Mouse (Mus musculus) lung, postnatal 14 days (tissue): Measurements from ENCODE around the gene Galntl6.
A peak's percentile ranks its signal among the peaks of the same experiment; 100 is the strongest.

Source experiments
- DNase-seq: peaks from one replicate; pipeline ENCODE4 v3.0.0; 2021

The Galntl6 gene

GRCm38 (mm10) chr8:58253620-58254019 is 658.8 kb downstream of the Galntl6 start:
- DNase-seq = no peak

DNA sequence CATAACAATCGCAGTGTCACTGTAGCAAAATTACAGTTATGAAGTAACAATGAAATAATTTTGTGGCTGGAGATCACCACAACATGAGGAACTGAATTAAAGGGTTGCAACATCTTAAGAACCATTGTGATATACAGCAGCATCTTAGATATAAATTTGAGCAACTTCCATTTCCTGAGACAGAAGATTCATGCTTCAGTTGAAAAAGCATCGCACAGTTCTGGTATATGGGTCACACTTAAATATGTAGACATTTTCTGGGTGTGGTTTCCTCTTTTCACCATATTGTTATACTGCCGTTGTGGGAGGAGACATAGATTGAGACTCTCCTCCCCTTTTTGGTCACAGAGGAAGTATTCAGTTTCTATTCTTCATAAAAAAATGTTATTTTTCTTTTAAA is 667.6 kb downstream of the Galntl6 start:
- no peak for DNase-seq

DNA sequence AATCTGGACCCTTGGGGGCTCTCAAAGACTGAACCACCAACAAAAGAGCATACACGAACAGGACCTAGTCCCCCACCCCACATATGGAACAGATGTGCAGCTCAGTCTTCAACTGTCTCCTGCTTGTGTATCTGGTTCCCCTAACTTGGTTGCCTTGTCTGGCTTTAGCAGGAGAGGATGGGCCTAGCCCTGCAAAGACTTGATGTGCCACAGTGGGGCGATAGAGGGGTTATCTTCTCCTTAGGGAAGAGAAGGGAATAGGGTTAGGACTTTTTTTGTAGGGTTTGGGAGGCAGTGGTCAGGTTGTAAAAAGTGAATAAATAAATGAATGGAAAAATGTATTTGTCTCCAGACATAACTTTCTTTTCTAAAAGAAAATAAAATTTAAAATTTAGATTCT is 678.2 kb downstream of the Galntl6 start:
- DNase-seq = no peak

DNA sequence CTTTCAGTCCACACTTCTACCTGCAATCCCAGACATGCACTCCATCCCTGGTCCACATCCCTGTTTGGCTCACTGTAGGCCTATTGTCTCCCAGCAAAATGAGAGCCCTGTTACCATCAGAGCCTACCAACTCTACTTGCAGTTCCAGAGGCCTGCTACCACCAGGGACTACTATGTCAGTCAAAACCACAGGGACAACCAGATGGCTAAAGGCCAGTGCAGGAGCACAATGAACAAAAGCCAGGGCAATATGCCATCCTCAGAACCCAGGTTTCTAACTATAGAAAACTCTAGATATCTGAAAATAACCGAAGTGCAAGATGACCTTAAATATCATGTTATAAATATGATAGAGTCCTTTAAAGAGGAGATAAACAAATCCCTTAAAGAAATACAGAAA is 683.7 kb downstream of the Galntl6 start:
- DNase-seq = no peak

DNA sequence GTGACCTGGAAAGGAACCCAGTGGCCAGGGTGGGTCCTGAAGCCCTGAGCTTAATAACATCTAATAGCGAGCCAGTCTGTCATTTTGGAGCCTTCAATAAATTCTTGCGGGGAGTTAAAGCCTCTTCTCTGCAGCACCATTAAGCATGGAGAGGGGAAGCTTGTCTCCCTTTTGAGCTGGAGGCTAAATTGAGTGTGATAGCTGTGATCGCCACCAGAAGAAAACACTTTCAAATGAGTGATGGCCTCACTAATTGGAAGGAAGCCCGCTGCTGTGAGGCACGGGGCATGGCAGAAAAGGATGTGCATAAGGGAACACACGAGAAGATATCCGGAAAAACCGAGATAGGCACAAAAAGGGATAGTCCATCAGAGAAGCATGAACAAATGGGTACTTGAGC is 694.6 kb downstream of the Galntl6 start:
- no peak for DNase-seq

DNA sequence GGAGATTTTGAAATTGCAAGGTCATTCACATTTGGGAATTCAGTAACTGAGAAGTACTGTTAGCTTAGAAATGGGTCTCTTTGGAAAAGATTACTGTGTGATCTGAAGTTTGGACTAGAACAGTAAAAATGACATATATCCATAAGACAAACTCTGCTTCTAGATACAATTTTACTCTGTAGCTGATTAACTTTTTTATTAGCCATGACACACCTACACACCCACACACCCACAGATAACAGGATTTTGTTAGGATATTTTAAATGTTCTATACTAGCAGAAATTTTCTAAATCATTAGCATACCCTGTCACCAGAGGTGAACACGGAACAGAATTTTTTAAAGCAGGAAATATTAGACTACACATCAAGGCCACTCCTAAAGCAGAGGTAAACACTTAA is 722.7 kb downstream of the Galntl6 start:
- no peak for DNase-seq

GRCm38 (mm10) chr8:58146961-58147360 is 765.5 kb downstream of the Galntl6 start:
- peak; percentile 8 for DNase-seq

DNA sequence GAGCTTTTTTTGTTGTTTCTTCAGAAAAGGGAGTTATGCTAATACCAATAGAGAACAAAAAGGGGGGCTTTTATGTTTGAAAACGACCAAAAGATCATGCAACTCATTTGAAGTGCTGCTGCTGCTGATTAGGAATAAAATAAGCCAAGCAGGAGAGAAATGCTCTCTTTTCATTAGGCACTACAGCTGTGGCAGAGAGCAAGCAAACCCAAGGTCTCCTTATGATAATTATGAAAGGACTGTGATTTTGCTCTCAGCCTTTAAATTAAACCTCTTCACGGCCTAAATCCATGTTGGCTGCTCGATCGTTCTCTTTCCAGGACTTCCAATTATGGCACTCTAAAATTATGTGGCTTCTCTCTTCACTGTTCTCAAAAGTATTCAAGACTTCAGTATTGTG is 825.7 kb downstream of the Galntl6 start:
- DNase-seq = no peak

DNA sequence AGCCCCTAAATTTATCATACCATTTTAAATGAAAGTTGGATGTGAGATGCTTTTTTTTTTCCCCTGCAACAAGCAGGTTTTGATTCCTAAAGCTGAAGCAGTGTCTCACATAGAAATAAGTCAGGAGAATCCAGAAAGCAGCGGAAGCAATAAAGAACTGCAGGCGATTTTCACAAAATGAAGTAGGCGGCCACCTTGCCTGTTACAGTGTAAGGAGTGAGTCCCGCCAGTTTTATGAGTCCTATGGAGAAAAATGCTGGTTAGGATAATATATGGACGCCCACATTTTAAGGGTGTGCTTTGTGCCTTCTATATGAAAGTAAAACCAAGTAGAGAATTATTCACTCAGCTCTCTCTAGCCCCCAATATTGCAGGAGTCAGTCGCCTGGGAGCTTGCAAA is 827.5 kb downstream of the Galntl6 start:
- DNase-seq = no peak

DNA sequence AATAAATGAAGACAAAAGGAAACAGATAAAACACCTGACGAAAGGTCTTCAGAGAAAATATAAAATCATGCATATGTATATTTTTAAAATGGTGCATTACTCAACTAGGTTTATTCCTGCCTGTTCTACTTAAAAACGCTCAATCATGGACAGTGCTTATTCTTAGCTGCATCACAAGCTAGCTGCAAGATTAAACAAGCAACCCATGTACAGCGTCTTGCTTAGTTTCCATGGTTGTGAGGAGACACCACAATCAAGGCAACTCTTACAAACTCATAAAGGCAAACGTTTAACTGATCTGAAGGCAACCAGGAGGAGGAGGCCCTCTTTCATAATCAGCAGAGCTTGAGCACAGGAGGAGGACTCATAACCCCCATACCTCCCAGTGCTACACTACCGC is 830.7 kb downstream of the Galntl6 start:
- no peak for DNase-seq

DNA sequence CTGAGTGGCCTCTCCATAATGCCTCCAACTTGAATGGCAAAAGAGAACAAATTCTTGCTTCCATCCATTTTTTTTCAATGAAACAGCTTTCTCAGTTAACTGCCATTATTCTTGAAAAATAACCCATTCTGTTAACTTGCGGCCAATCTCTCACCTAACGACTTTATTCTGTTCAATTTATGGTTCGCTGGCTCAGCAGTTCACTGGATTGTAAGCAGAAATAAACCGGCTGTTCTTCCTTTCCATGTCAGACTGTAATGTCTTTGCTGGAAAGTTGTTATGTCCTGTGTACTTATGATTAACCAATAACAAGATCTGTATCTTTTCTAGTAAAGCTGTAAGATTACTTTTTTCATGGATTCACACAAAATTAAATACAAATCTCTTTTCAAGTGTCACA is 837.8 kb downstream of the Galntl6 start:
- DNase-seq = no peak

GRCm38 (mm10) chr8:58073733-58074132 is 838.7 kb downstream of the Galntl6 start:
- no peak for DNase-seq

DNA sequence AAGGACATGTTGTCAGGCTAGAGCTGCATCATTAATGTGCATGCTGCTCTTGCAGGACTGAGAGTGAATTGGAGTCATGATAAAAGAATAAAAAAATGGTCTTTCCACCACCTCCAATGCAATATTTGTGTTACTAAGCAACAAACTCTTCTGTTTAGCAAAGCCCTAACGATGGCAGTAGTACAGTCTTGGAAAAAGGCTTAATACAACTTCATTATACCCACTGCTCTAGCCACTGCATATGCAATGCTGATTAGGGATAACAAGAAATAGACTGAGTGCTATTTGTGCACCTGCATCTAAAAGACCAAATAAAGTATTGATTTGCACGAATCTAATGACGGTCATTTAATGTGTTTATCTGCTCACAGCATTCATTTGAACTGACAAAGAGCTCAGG is 880.2 kb downstream of the Galntl6 start:
- DNase-seq = no peak

- no peak for DNase-seq
Measured at GRCm38 (mm10) chr8:58025558-58025957, 886.9 kb downstream of the Galntl6 start.

DNA sequence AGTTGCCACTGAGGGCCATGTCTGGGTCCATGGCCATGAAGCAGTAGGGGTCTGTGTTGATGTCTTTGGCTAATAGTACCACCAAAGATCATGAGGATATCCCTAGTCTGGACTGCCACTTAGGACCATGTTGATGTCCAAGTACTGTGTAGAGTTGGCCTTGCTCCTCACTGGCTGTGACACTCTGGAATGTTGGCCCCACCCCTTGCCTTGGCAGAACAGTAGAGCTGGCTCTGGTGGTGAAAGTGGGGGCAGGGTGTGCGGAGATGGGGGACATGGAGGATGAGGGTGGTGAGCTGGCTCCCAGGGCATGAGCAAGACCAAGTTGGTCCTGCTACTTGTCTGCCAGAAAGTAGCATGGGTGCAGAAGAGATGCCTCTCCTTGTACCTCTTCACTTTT is 887.3 kb downstream of the Galntl6 start:
- DNase-seq = peak; percentile 14

- DNase-seq = no peak
Measured at GRCm38 (mm10) chr8:58023426-58024176, 888.8 kb downstream of the Galntl6 start.

GRCm38 (mm10) chr8:57989428-57990171 is 922.8 kb downstream of the Galntl6 start:
- no peak for DNase-seq

DNA sequence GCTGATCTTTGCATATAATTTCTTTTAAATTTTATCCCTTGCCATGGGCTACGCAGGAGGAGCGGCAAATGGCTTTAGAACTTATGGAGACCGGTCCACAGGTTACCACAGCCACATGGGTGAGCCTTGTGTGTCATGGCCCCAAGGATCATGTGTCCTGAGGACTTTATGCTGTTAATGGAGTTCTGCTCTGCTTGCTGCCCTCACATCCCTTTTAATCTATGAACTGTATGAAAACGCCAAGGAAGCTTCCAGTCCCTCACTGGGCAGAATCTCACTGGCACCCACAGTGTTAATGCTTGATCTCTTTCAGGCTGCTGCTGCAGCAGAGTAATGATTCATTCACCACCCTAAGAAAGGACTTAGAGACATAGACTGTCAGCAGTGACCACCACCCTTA is 935.1 kb downstream of the Galntl6 start:
- no peak for DNase-seq

DNA sequence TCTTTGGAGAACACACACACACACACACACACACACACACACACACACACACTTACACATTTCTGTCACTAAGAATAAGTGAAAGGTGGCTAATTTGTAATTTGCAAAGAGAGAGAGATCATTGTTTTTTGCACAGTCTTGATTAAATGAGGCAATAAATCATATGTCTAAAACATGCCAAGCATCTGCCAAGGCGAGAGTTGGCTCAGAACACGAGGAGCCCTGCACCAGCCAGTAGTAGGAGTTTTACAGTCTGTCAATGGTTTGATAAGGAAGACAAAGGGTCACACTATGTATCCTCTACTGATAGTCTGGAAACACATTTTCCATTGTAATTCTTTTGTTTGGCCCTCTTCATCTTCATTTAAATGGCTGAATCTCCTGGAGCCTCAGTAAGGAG is 938.3 kb downstream of the Galntl6 start:
- DNase-seq = no peak

GRCm38 (mm10) chr8:57972832-57973231 is 939.6 kb downstream of the Galntl6 start:
- no peak for DNase-seq

DNA sequence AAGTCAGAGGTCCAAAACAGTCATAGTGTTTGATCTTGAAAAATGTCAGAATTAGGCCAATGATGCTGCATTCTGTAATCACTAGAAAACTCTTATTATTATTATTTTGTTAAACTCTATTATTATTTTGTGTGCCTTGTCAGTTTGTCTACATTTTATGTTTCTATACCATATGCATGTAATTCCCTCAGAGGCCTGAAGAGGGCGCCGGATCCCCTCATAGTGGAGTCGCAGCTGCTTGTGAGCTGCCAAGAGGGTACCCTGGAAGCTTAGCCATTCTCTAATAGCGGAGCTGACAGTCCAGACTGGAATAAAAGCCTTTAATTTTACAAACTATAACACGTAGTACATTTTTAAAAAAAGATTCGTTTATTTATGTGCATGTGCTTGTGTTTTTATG is 945.8 kb downstream of the Galntl6 start:
- DNase-seq = peak; percentile 1

DNA sequence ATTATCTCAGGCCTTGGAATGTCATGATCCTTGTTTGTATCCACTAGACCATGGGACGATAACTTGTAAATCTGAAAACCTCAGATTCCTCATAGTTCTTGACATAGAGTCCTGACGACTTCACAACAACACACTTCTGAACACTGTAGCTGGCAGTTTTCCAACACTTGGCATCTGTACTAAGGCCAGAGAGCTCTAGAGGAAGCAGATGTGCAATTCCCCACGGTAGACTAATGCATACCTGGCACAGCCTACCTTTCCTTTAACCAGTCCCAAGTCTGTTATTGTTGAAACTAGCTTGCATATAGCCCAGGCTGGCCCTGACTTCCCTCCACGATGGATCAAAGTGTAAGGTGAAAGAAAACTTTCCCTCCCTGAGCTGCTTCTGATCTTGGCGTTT is 946.9 kb downstream of the Galntl6 start:
- DNase-seq = no peak

- no peak for DNase-seq
Measured at GRCm38 (mm10) chr8:57962286-57963110, 949.9 kb downstream of the Galntl6 start.

DNA sequence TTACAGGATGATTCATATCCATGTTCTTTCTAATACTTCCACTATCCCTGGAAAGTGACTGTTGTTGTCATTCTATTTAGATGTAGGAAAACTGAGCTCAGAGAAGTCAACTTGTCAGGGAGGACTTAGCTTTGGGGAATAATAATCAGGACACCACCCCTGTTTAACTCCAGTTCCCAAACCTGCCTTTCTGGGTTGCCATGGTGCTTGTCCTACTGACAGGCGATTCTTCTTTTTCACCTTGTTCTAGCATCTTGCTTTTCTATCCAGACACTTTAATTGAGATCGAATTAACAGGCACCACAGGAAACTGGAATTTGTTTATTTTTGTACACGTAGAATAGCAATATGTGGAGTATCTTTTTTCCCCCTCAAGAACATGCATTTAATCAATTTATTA is 953.3 kb downstream of the Galntl6 start:
- DNase-seq = no peak
